Mouse (Mus musculus): ENCODE data around the gene Nkx2-9.

DNA sequence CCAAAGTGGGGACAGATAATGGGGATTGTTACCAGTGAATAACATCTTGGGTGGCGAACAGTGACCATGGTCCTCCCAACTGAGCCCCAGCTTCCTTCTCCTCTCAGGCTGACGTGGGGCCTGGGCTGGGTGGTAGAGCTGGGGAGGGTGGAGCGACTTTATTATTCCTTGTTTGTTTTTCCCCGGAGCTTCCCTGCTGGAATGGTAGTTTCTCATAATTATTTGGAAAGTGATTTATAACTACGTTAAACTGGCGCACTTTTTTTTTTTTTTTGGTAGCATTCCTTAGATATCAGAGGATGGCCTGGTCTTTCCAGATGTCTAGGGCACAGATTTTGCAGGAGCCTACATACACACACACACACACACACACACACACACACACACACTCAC is 350 bp upstream of the Nkx2-9 start:
- TF ChIP-seq IRF4 (IDR thresholded peaks at IDR 0.05; ENCODE audit: low read depth, low read length) (no peak), POLR2AphosphoS2 (IDR thresholded peaks at IDR 0.05; ENCODE audit: low read depth, low read length) (no peak), MAX (IDR thresholded peaks at IDR 0.05; ENCODE audit: low read length) (no peak), E2F4 (IDR thresholded peaks at IDR 0.05; ENCODE audit: insufficient replicate concordance, low read depth, low read length) (no peak), POLR2A (IDR thresholded peaks at IDR 0.05; ENCODE audit: low read depth, low read length) (no peak), USF2 (conservative IDR thresholded peaks at IDR 0.05; ENCODE audit: low read depth, low read length) (no peak), SMC3 (IDR thresholded peaks at IDR 0.05; ENCODE audit: low read depth, low read length) (no peak)

All from CH12.LX (cell line).